Mouse (Mus musculus) hematopoietic stem cell, adult 5-6 weeks (primary cell): ENCODE results near the gene Rabl6. TPM values are rescaled to one million over a fixed set of nuclear protein-coding genes. Genes with fewer than 3 reads are reported as not detected.

Experiments used
- ATAC-seq, 2 experiments: fragments of 125-278 bp in 1 of 2; replicated peaks in 1 of 2; 2 replicates each; pipeline ENCODE4 v1.8.0; 2016 to 2017; ENCODE audit warnings: inconsistent platforms in 2 of 2, mild to moderate bottlenecking in 2 of 2, moderate number of reproducible peaks in 2 of 2, low read depth in 1 of 2, moderate TSS enrichment in 1 of 2; ENCODE audit not compliant: low FRiP score in 2 of 2, poor library complexity in 2 of 2, severe bottlenecking in 2 of 2, insufficient read depth in 1 of 2, low TSS enrichment in 1 of 2
- total RNA-seq: library from RNA; stranded (forward); fragments of 172-1452, 232-1000 nt; gene quantifications from 2 replicates; pipeline ENCODE4 v1.2.3, GENCODE M21; 2017

The Rabl6 gene
- total RNA-seq, 1 experiment from 2014 or later, result 67.0 TPM

DNA sequence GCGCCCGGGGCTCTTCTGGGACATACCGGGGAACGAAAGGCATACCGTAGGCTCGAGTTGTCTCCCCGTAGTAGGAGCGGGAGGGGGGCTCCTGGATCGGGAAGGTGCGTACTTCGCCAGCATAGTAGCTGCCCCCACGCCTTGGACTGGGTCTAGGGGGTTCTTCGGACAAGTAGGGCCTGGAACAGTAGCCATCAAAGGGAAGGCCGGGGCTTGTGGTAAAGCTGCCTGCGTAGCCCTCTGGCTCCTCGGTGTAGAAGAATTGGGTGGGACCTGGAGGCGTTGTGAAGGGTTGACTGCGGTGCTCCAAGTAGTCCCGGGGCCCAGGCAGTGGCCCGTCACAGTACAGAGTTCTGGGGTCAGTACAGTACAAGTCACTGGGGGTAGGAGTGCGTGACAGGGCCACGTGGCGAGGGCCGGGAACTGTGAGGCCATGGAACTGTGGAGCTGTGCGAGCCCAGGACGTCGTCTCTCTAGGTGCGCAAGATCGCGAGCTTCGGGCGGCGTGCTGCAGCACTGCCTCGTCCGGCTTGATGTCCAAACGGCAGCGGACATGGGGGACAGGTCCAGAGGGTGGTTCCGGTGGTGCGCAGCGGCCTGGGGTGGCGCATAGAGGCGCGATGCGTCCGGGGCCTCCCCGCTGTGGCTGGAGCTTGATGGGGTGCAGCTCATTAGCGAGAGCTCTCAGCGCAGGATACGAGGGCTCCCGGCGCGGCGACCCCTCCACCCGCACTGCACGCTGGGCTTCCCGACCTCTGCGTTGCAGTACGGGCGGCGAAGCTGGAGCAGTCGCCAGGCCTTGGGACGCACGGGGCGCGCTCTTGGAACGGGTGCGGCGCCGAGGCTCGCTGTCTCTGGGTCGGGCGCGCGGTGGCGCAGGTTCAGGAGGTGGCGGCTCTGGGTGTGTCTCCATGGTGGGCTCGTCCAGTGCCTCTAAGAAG, 29.3 kb downstream of the Rabl6 start:
- no peak for ATAC-seq

DNA sequence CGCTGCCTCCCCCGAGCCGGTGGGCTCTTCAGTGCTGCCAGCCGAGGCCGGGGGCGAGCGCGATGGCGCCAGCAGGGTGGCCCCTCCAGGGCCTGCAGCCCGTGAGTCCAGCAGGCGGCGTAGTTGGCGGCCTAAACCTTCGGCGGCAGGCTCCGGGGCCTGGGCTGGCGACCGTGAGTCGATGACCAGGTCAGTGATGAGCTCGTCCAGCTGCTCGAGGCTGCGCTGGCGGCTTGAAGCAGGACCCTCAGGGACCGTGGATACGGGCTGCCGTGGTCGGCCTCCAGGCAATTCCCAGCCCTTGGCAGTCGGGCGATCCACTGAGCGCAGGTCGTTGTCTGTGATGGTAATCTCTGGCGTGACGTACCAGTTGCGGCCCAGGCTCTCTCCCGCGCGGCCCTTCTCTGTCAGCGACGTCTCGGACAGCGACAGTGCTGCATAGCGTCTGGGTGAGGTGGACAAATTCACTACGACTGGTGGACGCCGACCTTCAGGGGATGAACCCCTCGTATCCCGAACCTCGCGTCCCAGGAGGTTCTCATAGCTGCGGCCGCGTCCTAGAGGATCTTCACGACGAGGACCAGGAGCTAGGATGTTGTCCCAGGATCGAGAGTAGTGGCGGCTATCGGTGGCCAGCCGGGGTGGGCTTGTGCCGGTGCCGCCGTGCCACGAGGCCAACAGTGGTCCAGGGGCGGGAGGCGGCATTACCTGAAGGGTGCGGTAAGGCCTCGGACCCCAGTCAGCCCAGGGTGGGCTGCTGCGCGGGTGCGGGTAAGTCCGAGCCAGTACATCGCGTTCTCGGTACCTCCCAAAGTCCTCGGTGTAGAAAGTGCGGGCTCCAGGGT, 30.1 kb downstream of the Rabl6 start:
- ATAC-seq, result no peak

DNA sequence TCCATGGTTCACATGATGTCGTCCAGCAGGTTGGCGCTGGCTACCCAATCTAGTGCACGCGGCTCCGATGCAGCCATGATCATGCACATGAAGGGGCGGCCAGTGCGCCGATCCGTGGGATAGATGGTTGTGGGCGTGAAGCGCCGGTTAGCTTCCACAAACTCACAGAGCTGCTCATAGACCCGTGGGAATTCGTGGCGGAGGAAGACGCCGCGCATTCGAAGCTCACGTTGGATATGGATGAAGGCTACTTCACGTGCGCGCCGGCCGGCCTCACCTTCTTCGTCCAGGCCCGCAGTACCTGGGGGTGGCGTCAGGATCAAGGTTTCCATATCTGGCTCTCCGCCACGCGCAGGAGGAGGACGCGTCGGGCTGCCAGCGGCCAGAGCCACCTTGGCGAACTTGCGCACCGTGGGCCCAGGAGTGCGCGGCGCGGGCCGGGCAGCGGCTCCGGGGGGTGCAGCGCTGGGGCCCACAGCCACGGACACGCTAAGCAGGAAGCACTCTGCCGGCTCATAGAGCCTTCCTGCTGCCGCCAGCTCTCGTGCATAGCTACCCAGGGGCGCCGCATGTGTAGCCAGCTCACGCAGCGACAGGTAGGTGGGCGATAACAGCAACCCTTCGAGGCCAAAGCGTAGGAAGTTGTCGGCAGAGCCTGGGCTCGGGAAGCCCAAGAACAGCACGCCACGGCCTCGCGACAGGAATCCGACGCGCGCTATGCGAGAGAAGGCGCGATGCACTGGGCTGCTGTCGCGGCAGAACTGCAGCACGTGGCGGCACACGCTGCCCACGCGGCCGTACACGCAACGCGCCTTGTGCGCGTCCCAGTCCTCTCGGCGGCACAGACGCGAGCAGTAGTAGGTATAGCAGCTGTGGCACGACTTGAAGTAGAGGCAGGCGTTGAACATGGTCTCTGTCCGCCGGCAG, 31.1 kb downstream of the Rabl6 start:
- no peak for ATAC-seq

DNA sequence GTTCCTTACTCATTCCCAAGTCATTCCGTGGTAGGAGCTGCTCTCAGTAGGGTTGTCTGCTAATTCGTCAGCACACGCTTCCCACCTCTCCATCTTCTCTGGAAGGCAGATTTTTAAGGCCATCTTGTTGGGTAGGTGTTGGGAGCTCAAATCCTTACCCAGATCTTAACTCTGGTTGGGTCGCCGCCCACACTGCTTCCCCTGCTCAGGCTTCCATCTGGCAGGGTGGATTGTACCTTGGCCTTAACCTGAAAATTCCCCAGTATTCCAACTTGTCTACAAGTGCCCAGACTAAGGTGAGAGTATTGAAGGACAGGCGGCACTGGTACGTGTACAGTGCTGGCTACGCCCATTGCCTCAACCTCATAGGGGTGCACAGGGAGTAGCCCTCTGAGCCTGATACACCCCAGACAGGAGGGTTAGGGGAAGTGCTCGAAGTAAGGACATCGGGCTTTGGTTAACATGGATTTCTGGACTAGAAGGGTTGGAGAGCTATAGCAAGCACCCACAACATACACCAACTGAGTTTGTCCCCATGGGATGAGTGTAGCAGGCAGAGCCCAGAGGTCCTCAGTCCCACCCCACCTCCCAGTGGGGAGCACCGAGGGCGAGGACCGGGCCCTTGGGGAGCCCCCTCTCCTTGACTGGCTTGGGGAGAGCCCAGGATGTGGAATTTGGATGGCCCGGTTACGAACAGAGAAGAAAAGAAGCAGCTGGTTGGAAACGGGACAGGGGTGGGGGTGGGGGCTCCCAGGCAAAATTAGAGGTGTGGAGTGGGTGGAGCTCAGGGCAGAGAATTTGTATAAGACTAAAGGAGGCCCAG, 32.1 kb downstream of the Rabl6 start:
- no peak for ATAC-seq

DNA sequence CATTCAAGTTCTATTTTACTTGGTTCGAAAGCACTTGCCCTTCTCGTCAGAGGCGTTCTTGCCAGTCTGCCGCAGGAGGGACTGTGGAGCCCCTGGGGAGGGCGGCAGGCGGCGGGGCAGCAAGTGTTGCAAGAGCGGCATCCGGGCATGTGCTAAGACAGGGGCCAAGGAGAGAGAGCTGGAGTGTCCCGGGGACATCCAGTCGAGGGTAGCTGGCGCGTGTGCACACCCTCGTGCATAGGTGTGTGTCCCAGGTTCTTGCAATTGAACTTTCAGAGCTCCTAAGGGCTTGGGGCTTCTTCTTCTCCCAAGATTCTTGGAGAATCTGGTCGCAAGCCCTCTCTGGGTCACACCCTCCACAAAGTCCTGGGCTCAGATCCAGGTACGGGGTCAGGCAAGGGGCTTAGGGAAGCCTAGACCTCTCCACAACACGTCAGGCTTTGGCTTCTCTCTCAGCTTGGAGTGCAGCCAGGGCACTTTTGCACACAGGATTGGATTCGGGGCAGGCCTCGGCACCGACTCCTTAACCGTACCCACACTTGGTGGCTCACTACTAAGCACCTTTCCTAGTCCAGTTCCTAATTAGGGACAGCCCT, 32.8 kb downstream of the Rabl6 start:
- ATAC-seq, result no peak

DNA sequence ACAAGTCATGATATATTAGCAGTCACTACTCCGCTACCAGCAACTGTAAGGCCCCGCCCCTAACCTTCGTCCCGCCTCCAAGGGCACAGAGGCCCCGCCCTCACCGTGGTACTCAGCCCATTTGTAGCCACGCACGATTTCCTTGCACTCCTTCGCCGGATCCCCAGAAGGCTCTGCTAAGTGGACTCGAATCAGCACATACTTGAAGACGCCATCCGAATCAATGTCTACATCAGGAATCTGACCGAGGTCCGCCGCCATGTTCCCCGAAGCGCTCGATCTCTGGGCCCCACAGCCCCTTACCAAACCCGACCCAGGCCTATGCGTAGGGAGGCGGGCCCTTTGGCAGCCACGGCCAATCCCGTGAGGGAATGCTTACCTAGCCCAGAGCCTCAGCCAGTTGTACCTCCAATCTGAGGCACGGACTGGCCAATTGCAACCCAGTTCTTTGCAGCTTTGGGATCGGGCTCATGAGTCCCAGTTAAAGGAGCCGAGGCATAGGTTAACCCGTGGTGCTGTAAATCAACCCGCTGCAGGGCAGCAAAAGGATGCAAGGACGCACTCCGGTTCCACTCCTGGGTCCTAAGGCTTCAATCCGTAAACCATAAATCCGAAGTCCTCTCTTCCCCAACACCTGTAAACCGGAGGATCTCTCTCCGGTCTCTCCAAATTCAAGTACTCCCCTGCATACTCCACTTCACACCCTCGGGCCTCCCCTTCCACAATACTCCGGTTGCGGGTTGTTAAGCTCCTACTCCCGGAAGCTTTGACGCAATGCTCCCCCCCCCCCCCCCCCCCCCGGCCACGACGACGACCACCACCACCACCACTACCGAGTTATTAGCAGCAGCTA, 33.5 kb downstream of the Rabl6 start, which contains the start of the genes Mamdc4 and Phpt1:
Gene Mamdc4 (minus strand): TSS at position 267 of the 853 bp plus-strand sequence.
Gene Phpt1 (minus strand): TSS at position 646 of the 853 bp plus-strand sequence.
- ATAC-seq, result peak; percentile 91 to 96

DNA sequence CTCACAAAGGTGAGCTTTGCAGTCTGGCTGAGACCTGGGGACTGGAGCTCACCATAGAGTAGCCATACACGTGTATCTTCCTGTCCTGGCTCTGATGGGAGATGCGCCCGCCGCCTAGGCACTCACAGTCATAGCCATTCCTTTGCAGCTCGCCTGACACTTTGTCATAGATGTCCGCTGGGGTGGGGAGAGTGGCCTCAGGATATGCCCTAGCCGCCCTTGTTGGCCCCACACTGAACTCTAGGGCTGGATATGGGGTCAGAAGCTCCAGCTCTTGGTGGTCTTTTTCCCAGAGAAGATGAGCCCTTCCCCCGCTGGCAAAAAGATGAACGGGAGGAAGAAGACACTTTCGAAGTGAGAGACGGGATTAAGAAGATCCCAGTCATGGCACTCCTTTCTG, 34.2 kb downstream of the Rabl6 start:
- ATAC-seq, result no peak

DNA sequence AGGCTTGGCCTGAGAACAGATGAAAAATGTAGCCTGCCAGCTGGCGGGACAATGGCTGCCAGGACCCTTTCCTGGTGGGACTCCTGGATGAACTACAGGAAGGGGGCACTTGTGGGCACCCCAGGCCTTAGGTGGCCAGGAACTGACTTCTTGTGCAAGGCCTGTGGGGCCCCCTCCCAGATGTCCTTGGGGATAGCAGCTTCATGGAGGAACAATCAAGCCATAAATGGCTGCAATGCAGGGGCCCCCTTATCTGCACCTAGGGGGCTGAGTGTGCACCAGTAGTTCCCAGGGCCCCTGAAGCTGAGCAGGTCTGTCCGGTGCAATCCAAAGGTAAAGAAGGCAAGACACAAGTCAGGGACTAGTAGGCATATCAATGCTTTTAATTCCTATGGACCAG, 35.3 kb downstream of the Rabl6 start:
- no peak for ATAC-seq

DNA sequence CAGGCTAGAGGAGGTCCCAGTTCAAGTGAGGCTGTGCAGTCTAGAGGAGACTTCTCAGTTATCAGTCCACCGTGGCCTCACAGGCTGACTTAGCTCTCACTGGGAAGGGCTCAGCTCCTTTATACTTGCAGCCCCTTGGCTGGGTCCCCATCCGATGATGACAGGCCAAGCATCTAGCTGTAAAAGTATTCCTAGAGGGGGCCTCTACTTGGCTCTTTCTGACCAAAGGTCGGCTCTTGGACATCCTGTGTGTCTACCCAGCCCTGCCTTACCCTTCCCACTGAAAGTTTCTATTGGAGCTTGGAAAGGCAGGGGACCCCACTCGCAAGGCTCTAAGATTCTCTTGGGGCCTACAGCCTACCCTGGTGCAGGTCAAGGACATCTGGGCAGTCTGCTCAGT, 37.1 kb downstream of the Rabl6 start:
- ATAC-seq, result no peak

DNA sequence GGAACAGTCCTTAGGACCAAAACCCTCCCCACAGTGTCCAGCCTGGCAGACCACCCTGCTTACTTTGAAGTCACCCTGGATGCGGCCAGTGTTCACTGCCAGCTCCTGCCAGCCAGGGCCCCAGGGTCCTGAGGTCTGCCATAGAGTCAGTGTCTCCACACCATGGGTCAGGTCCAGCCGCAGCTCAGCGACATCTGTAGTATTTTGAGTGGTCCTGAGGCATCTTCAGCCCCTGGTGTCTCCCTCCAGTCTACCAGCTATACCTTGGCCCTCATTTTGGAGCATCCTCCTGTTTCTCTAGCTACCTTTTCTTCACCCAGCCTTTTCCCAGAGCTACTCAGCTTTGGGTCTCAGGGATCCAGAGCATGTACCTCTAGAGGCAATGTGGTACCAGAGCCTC, 39.0 kb downstream of the Rabl6 start:
- no peak for ATAC-seq

DNA sequence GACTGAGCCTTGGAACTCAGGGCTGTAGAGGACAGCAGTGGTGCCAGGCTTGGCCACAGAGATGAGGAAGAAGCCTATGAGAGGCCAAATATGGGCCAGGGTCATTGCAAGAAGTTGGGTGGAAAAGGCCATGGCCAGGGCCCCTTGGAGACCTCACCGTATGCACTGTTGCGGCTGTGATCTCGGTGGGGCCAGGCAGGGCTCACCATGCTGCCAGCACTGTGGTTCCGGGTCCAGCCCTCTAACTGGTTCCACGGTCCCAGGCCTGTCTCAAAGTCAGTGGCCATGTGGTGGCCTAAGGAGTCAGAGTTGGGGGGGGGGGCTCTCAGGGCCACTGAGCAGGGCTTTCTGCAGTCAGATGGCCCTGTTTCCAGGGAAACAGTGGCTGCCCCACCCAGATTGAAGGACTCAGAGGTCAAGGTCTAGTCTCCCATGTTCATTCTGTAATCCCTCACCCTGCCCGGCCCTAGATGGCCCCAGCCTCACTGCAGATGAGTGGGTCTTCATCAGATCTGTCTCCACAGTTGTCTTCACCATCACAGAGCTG, 39.8 kb downstream of the Rabl6 start:
- ATAC-seq, result no peak

DNA sequence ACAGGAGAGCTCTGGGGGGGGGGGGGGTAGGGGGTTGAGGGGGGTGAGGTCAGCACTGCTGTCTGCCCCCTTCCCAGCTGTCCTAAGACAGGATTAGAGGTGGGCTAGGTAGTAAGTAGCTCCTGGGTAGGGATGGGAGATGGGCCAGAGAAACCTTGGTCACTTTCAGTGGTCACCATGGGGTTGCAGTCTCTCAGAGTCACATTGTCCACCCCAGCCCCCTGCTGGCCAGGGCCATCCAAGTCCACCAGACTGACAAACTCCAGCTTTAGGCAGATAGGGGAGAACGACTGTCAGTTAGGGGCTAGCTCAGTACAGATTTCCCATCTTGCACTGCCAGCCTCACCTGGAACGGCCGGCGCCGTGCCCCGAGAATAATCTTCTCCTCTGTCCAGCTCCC, 41.8 kb downstream of the Rabl6 start:
- ATAC-seq, result no peak

DNA sequence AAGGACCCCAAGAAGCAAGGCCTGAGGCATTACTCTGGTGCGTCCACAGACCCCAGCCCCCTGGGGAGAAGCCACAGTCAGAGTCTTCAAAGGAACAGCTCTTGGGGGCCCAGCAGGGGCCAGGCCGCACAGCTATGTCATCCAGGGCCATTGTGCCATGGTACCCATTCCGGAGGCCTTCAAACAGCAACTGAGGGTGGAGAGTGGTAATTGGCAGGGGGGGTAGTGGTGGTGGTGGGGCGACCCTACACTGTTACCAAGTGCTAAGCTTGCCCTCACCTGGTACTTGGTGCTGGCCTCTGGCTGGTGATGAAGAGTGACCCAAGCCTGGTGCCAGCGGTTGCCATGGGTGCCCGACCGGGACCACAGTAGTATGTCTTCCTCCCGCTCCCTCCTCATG, 42.6 kb downstream of the Rabl6 start:
- no peak for ATAC-seq

DNA sequence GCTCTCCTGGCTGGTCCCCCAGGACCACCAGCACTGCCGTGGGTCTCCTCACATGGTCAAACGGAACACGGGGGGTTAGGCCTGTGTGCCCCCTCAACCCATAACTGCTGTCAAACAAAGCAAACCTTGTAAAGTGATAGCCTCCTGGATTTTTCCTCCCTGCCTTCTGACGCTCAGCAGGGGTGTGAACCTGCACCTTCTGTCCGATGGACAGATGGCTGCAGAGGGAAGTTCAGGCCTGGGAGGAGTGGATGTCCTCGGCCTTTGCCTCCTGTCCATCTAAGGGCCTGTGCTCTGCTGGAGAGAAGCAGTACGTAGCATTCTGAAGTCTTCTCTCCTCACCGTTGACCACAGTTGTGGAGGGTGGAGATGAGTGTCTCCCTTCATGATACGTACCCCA, 46.4 kb downstream of the Rabl6 start:
- no peak for ATAC-seq

DNA sequence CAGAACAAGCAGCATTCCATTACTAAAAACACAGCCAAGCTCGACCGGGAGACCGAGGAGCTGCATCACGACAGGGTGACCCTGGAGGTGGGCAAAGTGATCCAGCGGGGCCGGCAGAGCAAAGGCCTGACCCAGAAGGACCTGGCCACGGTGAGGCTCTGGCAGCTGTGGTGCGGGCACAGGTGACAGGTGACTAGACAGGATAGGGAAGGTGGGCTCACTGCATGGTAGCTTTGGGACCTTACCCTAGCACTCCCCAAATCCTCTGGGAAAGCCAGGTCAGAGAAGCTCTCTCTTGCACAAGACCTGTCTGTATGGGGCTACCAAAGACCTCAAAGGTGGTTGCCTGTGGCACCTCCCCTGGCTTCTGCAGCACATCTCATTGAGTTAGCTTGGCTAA, 47.8 kb downstream of the Rabl6 start:
- ATAC-seq, result no peak
